Mouse (Mus musculus): ENCODE results near the gene Cyb5r4. TPM values are rescaled to one million over a fixed set of nuclear protein-coding genes. Genes with fewer than 3 reads are reported as not detected.

Gene Cyb5r4
- polyA plus RNA-seq (2012): 21.2 and 21.8 TPM in 2 replicates

DNA sequence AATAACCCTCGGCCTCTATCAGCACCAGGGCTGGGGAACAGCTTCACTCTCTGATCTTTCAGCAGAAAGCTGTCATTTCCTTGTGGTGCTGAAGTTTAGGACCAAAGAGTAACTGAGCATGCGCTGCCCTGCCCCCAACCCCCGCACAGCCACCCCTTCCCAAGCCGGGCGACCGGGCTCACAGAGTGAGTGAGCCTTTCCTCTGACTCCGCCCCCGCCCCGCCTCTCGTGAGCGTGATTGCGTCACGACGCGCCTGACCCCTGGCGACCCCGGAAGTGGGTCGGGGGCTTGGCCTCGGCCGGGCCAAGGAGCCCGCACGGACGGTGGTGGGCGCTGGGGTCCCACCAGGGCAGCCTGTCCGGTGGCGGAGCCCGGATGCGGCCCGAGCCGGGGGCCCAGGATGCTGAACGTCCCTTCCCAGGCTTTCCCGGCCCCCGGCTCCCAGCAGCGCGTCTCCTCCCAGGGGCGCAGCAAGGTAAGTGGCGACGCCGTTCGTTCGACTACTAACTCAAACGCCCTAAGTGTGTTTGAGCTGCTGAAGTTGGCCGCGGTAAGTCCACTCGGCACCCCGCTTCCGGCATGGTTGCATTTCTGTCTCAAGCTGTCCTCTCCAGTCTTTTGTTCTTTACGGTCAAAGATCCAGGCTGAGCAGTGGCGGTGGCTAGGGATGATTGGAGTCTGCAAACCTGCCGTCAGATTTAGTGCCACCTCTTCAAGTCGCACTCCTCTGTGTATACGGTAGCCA lies at the start of gene Cyb5r4:
TSS of gene Cyb5r4 (plus strand) at position 237 of the 746 bp plus-strand sequence.

DNA sequence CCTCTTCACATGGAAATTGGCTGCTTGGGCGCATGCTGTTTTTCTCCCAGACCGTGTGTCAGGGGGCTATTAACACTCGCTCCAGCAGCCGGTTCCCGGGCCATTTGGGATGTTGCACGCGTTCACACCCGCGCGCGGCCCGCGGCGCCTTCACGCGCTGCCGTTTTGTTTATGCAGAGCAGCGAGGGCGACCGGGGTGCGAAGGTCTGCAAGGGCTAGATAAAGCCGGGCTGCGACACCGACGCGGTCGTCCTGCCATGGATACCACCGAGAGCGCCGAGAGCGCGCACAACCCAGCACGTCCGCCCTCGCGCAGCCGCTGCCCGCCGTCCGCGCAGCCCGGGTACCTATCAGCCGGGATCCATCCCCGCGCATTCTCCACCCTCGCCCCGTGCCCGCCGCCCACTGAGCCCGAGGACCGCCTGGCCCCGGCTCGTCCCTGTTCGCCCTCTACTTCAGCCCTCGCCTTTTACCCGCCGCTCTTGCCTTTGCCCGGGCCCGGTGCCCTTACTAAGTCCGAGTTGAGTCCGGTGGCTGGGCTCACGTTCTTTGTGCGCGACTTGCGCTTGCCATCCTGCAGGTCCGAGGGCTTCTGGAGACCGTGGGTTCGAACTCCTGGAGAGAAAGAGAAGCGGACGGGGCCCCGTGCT lies 6.4 kb upstream of the Cyb5r4 start, which contains the start of gene Ripply2:
TSS of gene Ripply2 (plus strand) at position 250 of the 650 bp plus-strand sequence.

Other genes with a start within 250 kb of the Cyb5r4 start
- not detected in 2 replicates for gene Snap91, start 141.4 kb upstream of the Cyb5r4 start, polyA plus RNA-seq (2012)
- gene Ripply2, start 6.5 kb upstream of the Cyb5r4 start, polyA plus RNA-seq (2012): not detected in 2 replicates
- gene Mrap2, start 122.3 kb downstream of the Cyb5r4 start, polyA plus RNA-seq (2012): not detected in 2 replicates
- gene Cep162, start 233.5 kb downstream of the Cyb5r4 start, polyA plus RNA-seq (2012): 1.0 and 1.1 TPM in 2 replicates

All from megakaryocyte-erythroid progenitor cell, adult 5 weeks (primary cell).